Mouse (Mus musculus) erythroblast, embryonic 14.5 days (primary cell): ENCODE results near the gene Ptpn14.

ENCODE experiments used
- GATA1 ChIP-seq: IDR thresholded peaks from 2 replicates; pipeline ENCODE4 v1.6.1; 2012; ENCODE audit warnings: low read length, inconsistent platforms, mixed read lengths
- TAL1 ChIP-seq: IDR thresholded peaks from 3 replicates; pipeline ENCODE4 v1.6.1; 2012; ENCODE audit warnings: low read length, inconsistent platforms, mixed read lengths

- TF ChIP-seq GATA1 (no peak), TAL1 (no peak)
These were observed 169.8 kb downstream of the Ptpn14 start for GRCm38 (mm10) chr1:189897861-189898260.
